In genomic region chr3:146072780-146073179, GRCm38 (mm10) we compare ENCODE assay signal across 10 mouse cellular contexts. TPM values are rescaled to one million over a fixed set of nuclear protein-coding genes. Genes with fewer than 3 reads are reported as not detected.
DNase-seq lines count a peak whose midpoint lies in the region; ATAC-seq and TF ChIP-seq lines count a peak whose summit lies in the region.
"Had no signal": no experiment of that assay in that cellular context is flagged by ENCODE, and none has a peak within 500 bp of the region (broad histone marks: within the 10 kb centered on the region; RNA-seq: fewer than 3 reads in every experiment).

No protein-coding gene starts in this region.

- H3K36me3 ChIP-seq in kidney, postnatal 0 days (ENCODE audit: insufficient read depth, low read length) = no peaks in the 10 kb centered on the region
- no peaks in the 10 kb centered on the region for H3K36me3 ChIP-seq in forebrain, embryonic 16.5 days (ENCODE audit: control insufficient read depth, insufficient read depth)
- no peaks in the 10 kb centered on the region for H3K36me3 ChIP-seq in heart, embryonic 12.5 days

- no peak overlapping the region for H3K27ac ChIP-seq in kidney, postnatal 0 days
- H3K27ac ChIP-seq in forebrain, embryonic 16.5 days (ENCODE audit: low read length) = no peak overlapping the region
- H3K27ac ChIP-seq in heart, embryonic 12.5 days (ENCODE audit: poor library complexity, severe bottlenecking) = no peak overlapping the region

- no peaks in the 10 kb centered on the region for H3K4me1 ChIP-seq in kidney, postnatal 0 days (replicated peaks; ENCODE audit: insufficient read depth, low read length)
- H3K4me1 ChIP-seq in forebrain, embryonic 16.5 days (replicated peaks; ENCODE audit: control insufficient read depth, insufficient read depth, low read length) = no peaks in the 10 kb centered on the region
- no peaks in the 10 kb centered on the region for H3K4me1 ChIP-seq in heart, embryonic 12.5 days (replicated peaks)
- H3K4me1 ChIP-seq: megakaryocyte, embryonic 14.5 days had no signal

- no peaks in the 10 kb centered on the region for H3K9me3 ChIP-seq in kidney, postnatal 0 days (replicated peaks; ENCODE audit: low read length)
- no peaks in the 10 kb centered on the region for H3K9me3 ChIP-seq in forebrain, embryonic 16.5 days (ENCODE audit: control insufficient read depth, low read length)
- no peaks in the 10 kb centered on the region for H3K9me3 ChIP-seq in heart, embryonic 12.5 days (replicated peaks)
- H3K9me3 ChIP-seq: megakaryocyte, embryonic 14.5 days had no signal

- peak; percentile 73 for TF ChIP-seq CTCF in kidney, postnatal 0 days (IDR thresholded peaks at IDR 0.05; ENCODE audit: low read depth)

- no peak for ATAC-seq in kidney, postnatal 0 days (replicated peaks; ENCODE audit: low FRiP score, low read depth)
- peak; percentile 64 for ATAC-seq in forebrain, embryonic 16.5 days
- ATAC-seq in cerebellum, adult (ENCODE audit: insufficient number of reproducible peaks, low FRiP score, low TSS enrichment) = no peak; the same call in 1 of the 2 replicates
- no peak for ATAC-seq in heart, embryonic 12.5 days (ENCODE audit: insufficient number of reproducible peaks, low FRiP score)

- no peak overlapping the region for H3K4me2 ChIP-seq in kidney, postnatal 0 days (ENCODE audit: low read length)
- no peak overlapping the region for H3K4me2 ChIP-seq in forebrain, embryonic 16.5 days (ENCODE audit: low read length)
- no peak overlapping the region for H3K4me2 ChIP-seq in heart, embryonic 12.5 days

- DNase-seq in kidney, postnatal 0 days (ENCODE audit: low spot score) = peak; percentile 70
- DNase-seq in kidney, postnatal 14 days = no peak
- peak; percentile 58 for DNase-seq in A20 (ENCODE audit: low read depth, low spot score)
- DNase-seq in MEL-GATA-1-ER (ENCODE audit: extremely low read depth, low read depth) = peak; percentile 42
- no peak for DNase-seq in heart, postnatal 4 days

- H3K27me3 ChIP-seq in kidney, postnatal 0 days (ENCODE audit: insufficient read depth, low read length) = no peaks in the 10 kb centered on the region
- H3K27me3 ChIP-seq in forebrain, embryonic 16.5 days (replicated peaks; ENCODE audit: control insufficient read depth, insufficient read depth, low read length) = no peaks in the 10 kb centered on the region
- H3K27me3 ChIP-seq in heart, embryonic 12.5 days (replicated peaks) = no peaks in the 10 kb centered on the region
- H3K27me3 ChIP-seq: megakaryocyte, embryonic 14.5 days had no signal

- 70% methylated on average over 7 of the region's 7 CpGs for WGBS in kidney, postnatal 0 days
- WGBS in forebrain, embryonic 16.5 days = 73% methylated on average over 7 of the region's 7 CpGs
- 68% methylated on average over 7 of the region's 7 CpGs for WGBS in heart, embryonic 12.5 days

- no peak overlapping the region for H3K9ac ChIP-seq in kidney, postnatal 0 days (ENCODE audit: low read depth, low read length)
- no peak overlapping the region for H3K9ac ChIP-seq in forebrain, embryonic 16.5 days (replicated peaks; ENCODE audit: low read depth, low read length)
- no peak overlapping the region for H3K9ac ChIP-seq in heart, embryonic 12.5 days

- no peak overlapping the region for H3K4me3 ChIP-seq in kidney, postnatal 0 days (replicated peaks; ENCODE audit: low read depth, low read length)
- H3K4me3 ChIP-seq in forebrain, embryonic 16.5 days (replicated peaks; ENCODE audit: low read length) = no peak overlapping the region
- no peak overlapping the region for H3K4me3 ChIP-seq in heart, embryonic 12.5 days
- H3K4me3 ChIP-seq: megakaryocyte, embryonic 14.5 days had no signal

RNA-seq across cellular contexts. Expression of gene Wdr63, which starts 35.1 kb away (rescaled TPM):
- polyA plus RNA-seq in kidney, postnatal 0 days (2015; fragmentation: Nextera tagmentation; extraction: Ambion mirVana) = 0.21 and 0.37 TPM in 2 replicates
- 0.62 and 0.92 TPM in 2 replicates for polyA plus RNA-seq in forebrain, embryonic 16.5 days (2015; fragmentation: Nextera tagmentation; extraction: Ambion mirVana)
- not detected in 2 replicates for polyA plus RNA-seq in heart, embryonic 12.5 days (2016; fragmentation: Nextera tagmentation; extraction: Ambion mirVana)
- under 1 TPM; 0.14 to 0.36 TPM for total RNA-seq in heart, postnatal 4 days (2021)
- total RNA-seq: hematopoietic stem cell, adult 5-6 weeks had no signal

RNA-seq across cellular contexts. Expression of gene Mcoln3, which starts 44.5 kb away (rescaled TPM):
- 34.7 and 40.4 TPM in 2 replicates for polyA plus RNA-seq in kidney, postnatal 0 days (2015; fragmentation: Nextera tagmentation; extraction: Ambion mirVana)
- 0.18 and 0.34 TPM in 2 replicates for polyA plus RNA-seq in forebrain, embryonic 16.5 days (2015; fragmentation: Nextera tagmentation; extraction: Ambion mirVana)
- polyA plus RNA-seq in heart, embryonic 12.5 days (2016; fragmentation: Nextera tagmentation; extraction: Ambion mirVana) = 0.66 and 1.1 TPM in 2 replicates
- total RNA-seq in heart, postnatal 4 days (2021) = under 1 TPM; 0.09 to 0.10 TPM

Comparison
In these comparisons a context has a peak if more than half of its experiments do, and no peak if none do; other contexts are left out.
1. DNase-seq: peak in kidney, postnatal 0 days (single experiment), A20 (single experiment) and MEL-GATA-1-ER (single experiment); none in kidney, postnatal 14 days (single experiment) and heart, postnatal 4 days (single experiment).
2. RNA of gene Mcoln3, which starts 44.5 kb away (polyA plus RNA-seq): 34.7 to 40.4 TPM in kidney, postnatal 0 days; 0.66 to 1.1 TPM in heart, embryonic 12.5 days and 0.18 to 0.34 TPM in forebrain, embryonic 16.5 days; every median in the first group is over 10 times any median in the second.